Mouse (Mus musculus) hindbrain, embryonic 14.5 days (tissue): ENCODE data around the gene Lats2. TPM values are rescaled to one million over a fixed set of nuclear protein-coding genes. Genes with fewer than 3 reads are reported as not detected.
A peak's percentile ranks its signal among the peaks of the same experiment; 100 is the strongest.
"Not testable (repeated sequence)": the region's sequence is repeated elsewhere in the genome, so short reads cannot be mapped to it uniquely, and the experiment has no call there.

Experiments
- ATAC-seq: fragments of 200-750 bp; cut with Nextera tagmentation; 2 replicates; pipeline ENCODE4 v1.8.0; 2017; ENCODE audit warnings: moderate number of reproducible peaks, mild to moderate bottlenecking, moderate TSS enrichment, moderate library complexity; ENCODE audit not compliant: low FRiP score
- DNase-seq: peaks from one replicate; pipeline ENCODE4 v3.0.0-alpha.2; 2015; ENCODE audit warnings: low spot score
- H3K27ac ChIP-seq: fragments of 300-500 bp; sonication (generic); 2 replicates; pipeline ENCODE4 v1.5.1; 2014; ENCODE audit warnings: mild to moderate bottlenecking, moderate library complexity
- H3K27me3 ChIP-seq: fragments of 300-500 bp; sonication (generic); 2 replicates; pipeline ENCODE4 v1.6.1; 2014; ENCODE audit warnings: mild to moderate bottlenecking, low read length, mixed read lengths; ENCODE audit not compliant: control insufficient read depth, insufficient read depth
- H3K36me3 ChIP-seq: fragments of 300-500 bp; sonication (generic); replicated peaks from 2 replicates; pipeline ENCODE4 v1.6.1; 2014; ENCODE audit not compliant: control insufficient read depth, insufficient read depth
- H3K4me1 ChIP-seq: fragments of 300-500 bp; sonication (generic); replicated peaks from 2 replicates; pipeline ENCODE4 v1.6.1; 2014; ENCODE audit warnings: antibody characterized with exemption, low read length, mixed read lengths; ENCODE audit not compliant: control insufficient read depth, insufficient read depth
- H3K4me2 ChIP-seq: fragments of 300-500 bp; sonication (generic); replicated peaks from 2 replicates; pipeline ENCODE4 v1.6.1; 2014; ENCODE audit warnings: mild to moderate bottlenecking, moderate library complexity
- H3K4me3 ChIP-seq: fragments of 300-500 bp; sonication (generic); replicated peaks from 2 replicates; pipeline ENCODE4 v1.5.1; 2014; ENCODE audit warnings: mild to moderate bottlenecking, low read length
- H3K9ac ChIP-seq: fragments of 300-500 bp; sonication (generic); 2 replicates; pipeline ENCODE4 v1.6.1; 2014
- H3K9me3 ChIP-seq: fragments of 300-500 bp; sonication (generic); 2 replicates; pipeline ENCODE4 v1.6.1; 2016; ENCODE audit warnings: low read length; ENCODE audit not compliant: control insufficient read depth
- WGBS: fragments of 180-500 bp; shearing (Covaris S2); extraction: QIAGEN DNeasy Blood & Tissue Kit; methylation state at CpG from one replicate; pipeline ENCODE4 v1.1.7; 2014; 5-methylcytosine and 5-hydroxymethylcytosine counted together
- polyA plus RNA-seq: library from polyadenylated mRNA; unstranded; fragments of >200 nt; fragmentation: Nextera tagmentation; extraction: Ambion mirVana; gene quantifications from 2 replicates; pipeline ENCODE4 v1.2.1, GENCODE M21; 2014

Lats2 gene
- polyA plus RNA-seq, 1 experiment from 2014 or later, result 7.9 TPM

DNA sequence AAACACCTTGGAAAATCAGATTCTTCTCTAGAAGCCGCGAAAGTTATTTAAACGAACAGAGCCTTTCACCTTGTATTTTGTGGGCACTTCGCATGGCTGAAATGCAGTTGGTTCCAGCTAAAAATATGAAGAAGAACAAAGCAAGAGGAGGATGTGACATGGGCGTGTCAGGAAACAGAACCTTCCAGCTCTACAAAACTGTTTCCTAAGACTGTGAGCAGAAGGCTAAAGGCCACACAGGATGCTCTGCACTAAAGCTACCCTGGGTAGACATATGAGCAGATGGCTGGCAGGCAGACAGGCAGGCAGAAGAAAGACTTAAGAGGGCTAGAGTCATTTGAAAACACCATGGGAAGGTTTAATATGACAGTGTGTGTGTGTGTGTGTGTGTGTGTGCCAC is 10.9 kb upstream of the Lats2 start:
- Histone ChIP-seq H3K4me2 (no peak overlapping the region), H3K27me3 (no peaks in the 10 kb centered on the region), H3K4me1 (no peaks in the 10 kb centered on the region), H3K9me3 (no peaks in the 10 kb centered on the region), H3K4me3 (no peak overlapping the region), H3K36me3 (no peaks in the 10 kb centered on the region), H3K9ac (no peak overlapping the region), H3K27ac (no peak overlapping the region)
- ATAC-seq (no peak), DNase-seq (no peak)
- WGBS, result 93% methylated on average over 5 of the region's 5 CpGs

DNA sequence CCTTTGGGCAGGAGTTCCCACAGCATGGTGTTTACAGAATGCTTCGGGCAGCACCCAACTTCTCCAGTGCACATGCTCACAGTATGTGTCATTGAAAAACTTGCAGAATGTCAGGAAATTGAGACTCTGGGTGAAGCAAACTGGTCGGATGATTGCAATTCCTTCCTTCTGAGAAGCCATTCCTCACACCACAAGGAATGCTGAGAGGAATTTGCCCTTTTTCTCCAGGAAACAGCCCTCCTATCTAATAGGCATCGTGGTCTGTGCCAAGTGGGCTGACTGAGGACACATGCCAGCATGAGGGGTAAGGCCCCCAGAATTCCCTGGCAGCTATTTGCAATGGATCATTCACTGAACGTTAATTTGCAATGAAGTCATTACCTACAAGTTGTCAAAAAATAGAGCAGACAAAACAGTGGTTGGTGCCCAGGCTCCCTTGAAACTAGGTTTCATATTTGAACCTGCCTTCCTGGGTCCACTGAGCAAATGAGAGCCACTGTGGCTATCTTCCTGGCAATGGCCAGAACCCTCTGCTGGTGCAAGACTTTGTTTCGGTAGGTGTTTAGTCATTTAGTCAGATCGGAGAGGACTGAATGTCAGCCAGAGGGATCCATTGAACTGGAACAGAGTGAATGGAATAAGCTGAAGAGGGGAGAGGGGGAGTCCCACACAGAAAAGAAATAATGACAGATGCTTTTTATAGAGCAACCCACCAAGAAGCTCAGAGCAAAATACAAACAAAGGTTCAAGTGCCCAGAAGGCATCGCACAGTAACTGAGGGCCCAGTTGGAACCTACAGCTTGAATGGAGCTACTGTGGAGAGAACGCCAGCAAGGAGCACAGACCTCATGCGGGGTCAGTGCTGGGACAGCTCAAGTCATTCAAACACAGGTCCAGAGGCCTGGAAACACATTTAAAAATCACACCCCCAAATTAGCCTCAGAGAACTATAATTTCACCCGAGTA is 2.5 kb upstream of the Lats2 start:
- Histone ChIP-seq H3K27me3 (no peaks in the 10 kb centered on the region), H3K4me2 (no peak overlapping the region), H3K9ac (no peak overlapping the region), H3K4me3 (no peak overlapping the region), H3K27ac (no peak overlapping the region), H3K9me3 (no peaks in the 10 kb centered on the region), H3K36me3 (no peaks in the 10 kb centered on the region), H3K4me1 (0 out of 2 replicates have a peak, but pooled peaks cover 4% of the 10 kb centered on the region)
- DNase-seq (no peak), ATAC-seq (0 out of 2 replicates have a peak, but pooled peaks have one; percentile 69)
- 36% methylated on average over 10 of the region's 10 CpGs for WGBS

DNA sequence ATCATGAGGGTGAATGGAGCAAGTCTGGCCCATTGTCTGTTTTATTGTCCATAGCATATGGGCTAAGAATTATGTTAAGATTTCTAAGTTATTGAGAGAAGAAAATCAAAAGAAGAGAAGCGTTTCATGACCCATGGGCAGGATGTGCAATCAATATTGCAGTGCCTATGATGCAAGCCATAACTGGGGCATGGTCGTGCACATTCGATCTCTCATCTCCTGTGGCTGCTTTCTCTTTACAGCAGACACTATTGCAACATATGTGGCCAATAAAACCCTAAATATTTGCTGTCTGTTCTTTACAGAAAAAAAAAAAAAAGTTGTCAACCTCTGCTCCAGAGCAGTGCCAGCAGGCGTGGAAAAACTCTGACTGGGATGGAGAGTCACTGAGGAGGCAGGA is 2.1 kb downstream of the Lats2 start:
- Histone ChIP-seq H3K4me3 (no peak overlapping the region), H3K27me3 (no peaks in the 10 kb centered on the region), H3K36me3 (no peaks in the 10 kb centered on the region), H3K4me1 (0 out of 2 replicates have a peak, but pooled peaks cover 4% of the 10 kb centered on the region), H3K4me2 (no peak overlapping the region), H3K9ac (no peak overlapping the region), H3K9me3 (no peaks in the 10 kb centered on the region), H3K27ac (no peak overlapping the region)
- ATAC-seq, result no peak
- no peak for DNase-seq
- WGBS, result 92% methylated on average over 4 of the region's 4 CpGs

DNA sequence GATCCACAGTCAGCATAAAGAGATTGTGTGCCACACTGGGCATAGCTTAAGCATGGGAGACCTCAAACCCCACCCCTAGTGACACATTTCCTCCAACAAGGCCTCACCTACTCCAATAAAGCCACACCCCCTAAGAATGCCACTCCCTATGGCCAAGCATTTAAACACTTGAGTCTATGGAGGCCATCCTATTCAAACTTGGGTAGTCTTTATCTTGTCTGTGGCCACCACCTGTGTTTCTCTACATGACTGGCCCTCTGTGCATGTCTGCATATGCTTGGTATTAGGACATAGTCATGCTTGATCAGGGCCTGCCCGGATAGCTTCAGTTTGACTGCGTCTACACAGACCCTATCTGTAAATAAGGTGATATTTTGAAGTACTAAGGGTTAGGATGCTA is 2.5 kb downstream of the Lats2 start:
- H3K36me3 ChIP-seq, result no peaks in the 10 kb centered on the region
- ATAC-seq (no peak), DNase-seq (no peak)
- H3K4me2 ChIP-seq, result no peak overlapping the region
- 91% methylated on average over 2 of the region's 2 CpGs for WGBS
- no peaks in the 10 kb centered on the region for H3K9me3 ChIP-seq
- H3K4me1 ChIP-seq, result 0 out of 2 replicates have a peak, but pooled peaks cover 4% of the 10 kb centered on the region
- H3K9ac ChIP-seq, result no peak overlapping the region
- H3K27ac ChIP-seq, result no peak overlapping the region
- no peaks in the 10 kb centered on the region for H3K27me3 ChIP-seq
- no peak overlapping the region for H3K4me3 ChIP-seq

DNA sequence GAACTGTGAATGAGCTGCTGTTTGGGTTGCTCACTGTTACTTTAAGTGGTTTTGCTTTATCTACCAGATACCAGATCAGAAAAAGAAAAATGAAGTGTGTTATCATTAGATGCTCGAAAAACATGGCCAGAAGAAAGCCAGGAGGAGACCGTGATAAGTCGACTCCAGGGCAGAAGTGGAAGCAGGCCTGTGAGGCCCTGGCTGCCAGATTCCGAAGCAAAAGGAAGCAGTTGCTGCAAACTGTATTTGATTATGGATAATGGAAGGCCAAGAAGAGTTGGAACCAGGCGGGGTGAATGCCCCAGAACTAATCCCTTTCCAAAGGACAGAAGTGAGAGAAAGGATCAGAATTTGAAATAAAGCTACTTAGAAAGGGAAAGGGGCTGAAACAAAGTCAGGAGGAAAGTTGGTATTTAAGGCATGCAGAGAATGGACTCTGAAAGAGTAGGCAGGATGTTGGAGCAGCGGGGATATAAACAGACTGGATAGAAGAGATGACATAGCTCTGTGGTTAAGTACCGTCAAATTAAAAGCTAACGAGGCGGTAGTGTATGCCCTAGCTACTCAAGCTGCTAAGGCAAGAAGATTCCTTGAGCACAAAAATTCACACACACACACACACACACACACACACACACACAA is 4.7 kb downstream of the Lats2 start:
- no peak overlapping the region for H3K4me2 ChIP-seq
- no peaks in the 10 kb centered on the region for H3K27me3 ChIP-seq
- no peaks in the 10 kb centered on the region for H3K9me3 ChIP-seq
- H3K36me3 ChIP-seq, result no peaks in the 10 kb centered on the region
- WGBS, result 34% methylated on average over 9 of the region's 9 CpGs
- 0 out of 2 replicates have a peak overlapping the region, but pooled peaks have one; percentile 32 for H3K27ac ChIP-seq
- no peaks in the 10 kb centered on the region for H3K4me1 ChIP-seq
- no peak for ATAC-seq
- 0 out of 2 replicates have a peak overlapping the region, but pooled peaks have one; percentile 20 for H3K9ac ChIP-seq
- no peak for DNase-seq
- H3K4me3 ChIP-seq, result no peak overlapping the region

DNA sequence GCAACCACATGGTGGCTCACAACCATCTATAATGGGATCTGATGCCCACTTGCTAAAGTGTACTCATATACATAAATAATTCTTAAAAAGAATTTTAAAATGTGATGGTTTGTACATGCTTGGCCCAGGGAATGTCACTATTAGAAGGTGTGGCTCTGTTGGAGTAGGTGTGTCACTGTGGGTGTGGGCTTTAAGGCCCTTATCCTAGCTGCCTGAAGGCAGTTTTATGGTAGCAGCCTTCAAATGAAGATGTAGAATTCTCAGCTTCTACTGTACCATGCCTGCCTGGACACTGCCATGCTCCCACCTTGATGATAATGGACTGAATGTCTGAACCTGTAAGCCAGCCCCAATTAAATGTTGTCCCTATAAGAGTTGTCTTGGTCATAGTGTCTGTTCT is 7.2 kb downstream of the Lats2 start:
- not testable (repeated sequence) for H3K36me3 ChIP-seq, H3K4me2 ChIP-seq, ATAC-seq, H3K4me3 ChIP-seq, H3K27me3 ChIP-seq, H3K4me1 ChIP-seq, H3K9me3 ChIP-seq, DNase-seq, H3K9ac ChIP-seq, H3K27ac ChIP-seq

DNA sequence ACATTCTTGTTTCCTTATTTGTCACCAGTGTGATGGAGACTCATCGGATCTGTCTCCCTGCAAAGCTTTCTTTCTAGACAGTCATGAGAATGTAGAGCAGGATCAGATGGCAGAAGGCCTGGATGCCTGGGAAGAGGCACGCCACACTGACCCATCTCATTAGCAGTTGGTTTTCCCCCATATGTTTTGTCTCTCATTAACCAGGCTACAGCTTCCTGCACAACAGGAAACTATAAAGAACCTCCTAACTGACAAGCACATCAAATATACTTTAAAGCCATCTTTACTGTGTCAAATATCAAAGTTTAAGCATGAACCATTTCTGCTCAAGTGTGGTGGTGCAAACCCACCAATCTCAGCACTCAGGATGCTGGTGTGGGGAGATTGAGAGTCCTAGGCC is 8.7 kb downstream of the Lats2 start:
- H3K27me3 ChIP-seq, result 0 out of 2 replicates have a peak, but pooled peaks cover 6% of the 10 kb centered on the region
- no peak overlapping the region for H3K9ac ChIP-seq
- H3K4me1 ChIP-seq, result peaks cover 7% of the 10 kb centered on the region; the same call in 1 of the 2 replicates
- H3K4me3 ChIP-seq, result no peak overlapping the region
- H3K27ac ChIP-seq, result no peak overlapping the region
- H3K9me3 ChIP-seq, result no peaks in the 10 kb centered on the region
- 80% methylated on average over 2 of the region's 2 CpGs for WGBS
- H3K4me2 ChIP-seq, result no peak overlapping the region
- DNase-seq (no peak), ATAC-seq (no peak)
- H3K36me3 ChIP-seq, result no peaks in the 10 kb centered on the region

DNA sequence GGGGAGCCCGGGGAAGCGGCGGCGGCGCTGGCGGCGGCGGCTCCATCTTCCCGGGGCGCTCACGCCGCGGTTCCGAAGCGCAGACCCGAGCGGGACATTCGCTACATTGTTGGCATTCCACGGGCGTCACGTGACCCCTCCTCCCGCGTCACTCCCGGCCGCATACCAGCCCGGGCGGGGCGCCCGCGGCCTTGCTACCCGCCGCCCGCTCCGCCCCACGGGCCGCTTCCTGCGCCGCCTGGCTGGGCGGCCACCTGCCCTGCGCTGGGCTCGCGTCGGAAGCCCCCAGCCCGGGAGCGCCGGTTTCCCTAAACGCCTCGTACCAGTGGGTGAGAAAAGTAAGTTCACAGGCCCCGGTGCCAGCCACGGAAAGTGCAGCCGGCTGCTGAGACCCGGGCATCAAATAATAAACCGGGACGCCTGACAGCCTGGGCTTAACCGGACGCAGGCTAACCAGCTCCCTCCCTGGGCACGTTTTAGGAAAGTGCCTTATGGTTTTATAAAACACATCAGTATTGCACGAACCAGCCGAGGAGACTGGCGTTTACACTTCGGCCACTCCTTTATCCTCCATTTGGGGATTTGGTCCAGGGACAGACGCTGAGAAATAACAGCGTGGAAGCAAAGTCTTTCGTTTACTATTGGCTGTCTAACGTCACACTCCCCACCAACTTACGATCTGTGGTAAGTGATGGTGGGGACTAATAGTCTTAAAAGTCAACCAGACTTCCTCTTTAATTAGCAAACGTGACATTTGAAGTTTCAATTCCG is 12.0 kb downstream of the Lats2 start, which contains the start of gene Gm49361:
Gene Gm49361 (minus strand): TSS at position 103 of the 771 bp plus-strand sequence.
- Histone ChIP-seq H3K4me2 (peak within 1 kb of the TSS; percentile 93), H3K4me3 (peak within 1 kb of the TSS; percentile 93), H3K27ac (peak within 1 kb of the TSS; percentile 79), H3K27me3 (0 out of 2 replicates have a peak, but pooled peaks cover 6% of the 10 kb centered on the region), H3K9me3 (no peaks in the 10 kb centered on the region), H3K9ac (peak within 1 kb of the TSS; percentile 84), H3K36me3 (no peaks in the 10 kb centered on the region), H3K4me1 (peaks cover 14% of the 10 kb centered on the region)
- ATAC-seq (peak; percentile 93), DNase-seq (peak; percentile 78)
- under 1% methylated on average over 48 of the region's 68 CpGs for WGBS
